Mouse (Mus musculus) heart, postnatal 0 days (tissue): ENCODE measurements around the gene Rnase10. TPM values are rescaled to one million over a fixed set of nuclear protein-coding genes. Genes with fewer than 3 reads are reported as not detected.
A peak's percentile ranks its signal among the peaks of the same experiment; 100 is the strongest.
"Not testable (repeated sequence)": the region's sequence is repeated elsewhere in the genome, so short reads cannot be mapped to it uniquely, and the experiment has no call there.

Experiments
- ATAC-seq: fragments of 200-750 bp; cut with Nextera tagmentation; 2 replicates; pipeline ENCODE4 v1.8.0; 2017; ENCODE audit warnings: low read depth, moderate number of reproducible peaks, moderate library complexity; ENCODE audit not compliant: insufficient read depth
- DNase-seq: peaks from one replicate; pipeline ENCODE4 v3.0.0-alpha.2; 2016; ENCODE audit warnings: low spot score
- H3K27ac ChIP-seq: fragments of 300-500 bp; sonication (generic); 2 replicates; pipeline ENCODE4 v1.5.1; 2014; ENCODE audit warnings: low read depth, mild to moderate bottlenecking
- H3K27me3 ChIP-seq: fragments of 300-500 bp; sonication (generic); 2 replicates; pipeline ENCODE4 v1.6.1; 2014; ENCODE audit warnings: low read length, mixed read lengths; ENCODE audit not compliant: control insufficient read depth, insufficient read depth
- H3K36me3 ChIP-seq: fragments of 300-500 bp; sonication (generic); replicated peaks from 2 replicates; pipeline ENCODE4 v1.6.1; 2014; ENCODE audit warnings: low read length, mixed read lengths; ENCODE audit not compliant: control insufficient read depth, insufficient read depth
- H3K4me1 ChIP-seq: fragments of 300-500 bp; sonication (generic); 2 replicates; pipeline ENCODE4 v1.6.1; 2014; ENCODE audit warnings: antibody characterized with exemption; ENCODE audit not compliant: control insufficient read depth, insufficient read depth
- H3K4me2 ChIP-seq: fragments of 300-500 bp; sonication (generic); 2 replicates; pipeline ENCODE4 v1.6.1; 2014; ENCODE audit warnings: low read depth, mild to moderate bottlenecking, low read length, moderate library complexity
- H3K4me3 ChIP-seq: fragments of 300-500 bp; sonication (generic); 2 replicates; pipeline ENCODE4 v1.5.1; 2014; ENCODE audit warnings: low read depth, low read length
- H3K9ac ChIP-seq: fragments of 300-500 bp; sonication (generic); replicated peaks from 2 replicates; pipeline ENCODE4 v1.6.1; 2014; ENCODE audit warnings: low read depth, low read length, mixed read lengths
- H3K9me3 ChIP-seq: fragments of 300-500 bp; sonication (generic); replicated peaks from 2 replicates; pipeline ENCODE4 v1.6.1; 2016; ENCODE audit warnings: low read length; ENCODE audit not compliant: control insufficient read depth
- CTCF ChIP-seq: IDR thresholded peaks from 2 replicates; pipeline ENCODE4 v1.5.1; 2016; ENCODE audit warnings: antibody characterized with exemption, control low read depth, low read depth
- EP300 ChIP-seq: IDR thresholded peaks from 2 replicates; pipeline ENCODE4 v1.6.1; 2016; ENCODE audit warnings: antibody characterized with exemption, low read depth
- WGBS: fragments of 180-500 bp; shearing (Covaris S2); extraction: QIAGEN DNeasy Blood & Tissue Kit; methylation state at CpG from one replicate; pipeline ENCODE4 v1.1.7; 2014; 5-methylcytosine and 5-hydroxymethylcytosine counted together
- polyA plus RNA-seq: library from polyadenylated mRNA; unstranded; fragments of >200 nt; fragmentation: Nextera tagmentation; extraction: Ambion mirVana; gene quantifications from 2 replicates; pipeline ENCODE4 v1.2.1, GENCODE M21; 2015
- total RNA-seq: library from RNA; depleted of rRNA; stranded (reverse); fragments of >200 nt; gene quantifications from 2 replicates; pipeline ENCODE4 v1.2.3, GENCODE M21; 2014; ENCODE audit warnings: low replicate concordance

The Rnase10 gene
- total and polyA plus RNA-seq, 2 experiments from 2014 or later: 0.38 TPM; not detected in 1

DNA sequence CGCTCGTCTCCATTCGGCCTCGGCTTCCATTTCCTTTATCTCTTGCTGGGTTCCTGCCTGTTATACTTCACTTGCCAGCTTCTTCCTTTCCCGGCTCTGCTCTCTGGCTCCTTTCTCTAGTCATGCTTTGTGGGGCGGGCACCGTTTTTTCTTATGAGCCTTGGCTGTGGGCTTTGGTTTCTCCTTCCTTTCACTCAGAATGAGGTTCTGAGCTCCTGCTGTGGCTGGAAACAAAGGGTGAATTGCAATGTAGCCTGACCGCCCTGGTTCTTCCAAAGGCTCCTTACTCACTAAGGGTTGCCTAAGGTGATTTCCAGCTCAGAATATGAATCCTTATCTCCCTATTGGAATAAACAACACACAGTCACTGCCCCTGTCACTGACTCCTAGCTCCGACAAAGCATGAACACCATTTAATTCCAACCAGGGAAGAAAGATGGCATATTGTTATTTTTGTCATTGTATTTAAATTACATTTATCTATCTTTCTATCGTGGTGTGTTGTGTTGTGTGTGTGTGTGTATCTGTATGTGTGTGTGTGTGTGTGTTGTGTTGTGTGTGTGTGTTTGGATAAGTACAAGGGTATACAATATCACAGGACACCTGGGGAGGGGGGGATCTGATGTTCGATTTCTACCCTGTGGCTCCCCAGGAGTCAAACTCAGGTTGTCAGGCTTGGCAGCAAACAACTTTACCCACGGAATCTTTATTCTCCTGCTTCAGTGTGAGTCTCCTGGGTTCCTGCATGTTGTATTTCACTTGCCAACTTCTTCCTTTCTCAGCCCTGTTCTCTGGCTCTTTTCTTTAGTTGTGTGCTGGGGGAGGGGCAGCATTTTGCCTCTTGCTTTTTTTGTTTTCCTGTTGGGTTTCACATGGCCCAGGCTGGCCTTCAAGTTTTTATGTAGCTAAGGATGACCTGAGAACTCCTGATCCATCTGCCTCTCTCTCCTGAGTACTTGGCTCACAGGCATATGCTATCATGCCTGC, 37.7 kb upstream of the Rnase10 start:
- H3K36me3 ChIP-seq: no peaks in the 10 kb centered on the region
- no peak for TF ChIP-seq CTCF
- no peak for TF ChIP-seq EP300
- H3K9me3 ChIP-seq: no peaks in the 10 kb centered on the region
- H3K4me1 ChIP-seq: no peaks in the 10 kb centered on the region
- peak overlapping the region; percentile 43; the same call in 1 of the 2 replicates for H3K27ac ChIP-seq
- DNase-seq (no peak), ATAC-seq (no peak)
- H3K4me2 ChIP-seq: peak overlapping the region; percentile 22; the same call in 1 of the 2 replicates
- H3K4me3 ChIP-seq: no peak overlapping the region
- WGBS: 26% methylated on average over 12 of the region's 12 CpGs
- H3K9ac ChIP-seq: no peak overlapping the region
- H3K27me3 ChIP-seq: no peaks in the 10 kb centered on the region

- no peak overlapping the region for H3K4me3 ChIP-seq
- H3K36me3 ChIP-seq: no peaks in the 10 kb centered on the region
- H3K4me2 ChIP-seq: no peak overlapping the region
- H3K27me3 ChIP-seq: no peaks in the 10 kb centered on the region
- no peak for DNase-seq
- H3K27ac ChIP-seq: no peak overlapping the region
- H3K4me1 ChIP-seq: no peaks in the 10 kb centered on the region
- WGBS: 71% methylated on average over 1 of the region's 1 CpGs
- no peaks in the 10 kb centered on the region for H3K9me3 ChIP-seq
- TF ChIP-seq EP300: no peak
- TF ChIP-seq CTCF: no peak
- ATAC-seq: no peak
- no peak overlapping the region for H3K9ac ChIP-seq
These were observed 36.7 kb upstream of the Rnase10 start for GRCm38 (mm10) chr14:50970822-50971221.

DNA sequence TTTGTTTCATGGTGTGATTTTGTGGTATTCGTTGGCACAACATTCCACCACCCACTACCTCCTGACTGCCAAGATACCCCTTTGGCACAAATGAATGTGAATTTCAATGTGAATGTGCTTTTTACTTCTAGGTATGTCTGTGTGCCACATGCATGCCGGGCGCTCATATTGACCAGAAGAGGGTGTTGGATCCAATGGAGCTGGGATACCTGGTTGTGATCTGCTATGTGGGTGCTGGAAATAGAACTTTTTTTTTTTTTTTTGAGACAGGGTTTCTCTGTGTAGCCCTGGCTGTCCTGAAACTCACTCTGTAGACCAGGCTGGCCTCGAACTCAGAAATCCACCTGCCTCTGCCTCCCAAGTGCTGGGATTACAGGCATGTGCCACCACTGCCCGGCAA, 34.5 kb upstream of the Rnase10 start:
- not testable (repeated sequence) for H3K4me3 ChIP-seq, H3K4me2 ChIP-seq, H3K27me3 ChIP-seq, H3K4me1 ChIP-seq, ATAC-seq, H3K36me3 ChIP-seq, H3K9ac ChIP-seq, DNase-seq, H3K9me3 ChIP-seq, H3K27ac ChIP-seq
- 84% methylated on average over 5 of the region's 5 CpGs for WGBS

DNA sequence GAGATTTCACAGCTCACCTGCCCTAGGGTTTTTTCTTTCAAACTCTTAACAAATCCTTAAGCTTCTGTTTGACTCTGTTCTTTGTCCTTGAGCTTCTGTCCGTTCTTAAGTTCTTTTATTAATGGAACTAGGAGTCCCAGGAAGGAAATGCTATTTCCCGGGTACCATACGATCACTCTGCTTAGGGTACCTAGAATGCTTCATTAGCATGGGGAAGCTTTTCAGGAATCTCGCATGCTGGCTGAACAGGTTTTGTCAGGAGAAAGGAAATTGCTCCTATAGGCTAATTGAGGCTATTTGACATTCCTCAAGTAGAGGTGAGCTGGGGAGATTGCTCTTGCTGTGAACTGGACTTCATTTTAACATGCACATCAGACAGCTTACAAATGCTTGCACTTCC, 33.9 kb upstream of the Rnase10 start:
- Histone ChIP-seq H3K4me2 (no peak overlapping the region), H3K36me3 (no peaks in the 10 kb centered on the region), H3K9ac (no peak overlapping the region), H3K4me1 (no peaks in the 10 kb centered on the region), H3K27me3 (no peaks in the 10 kb centered on the region), H3K9me3 (no peaks in the 10 kb centered on the region), H3K27ac (no peak overlapping the region), H3K4me3 (no peak overlapping the region)
- ATAC-seq (no peak), DNase-seq (no peak)
- WGBS: 52% methylated on average over 4 of the region's 4 CpGs
- TF ChIP-seq CTCF (no peak), EP300 (no peak)

- Histone ChIP-seq H3K4me2 (no peak overlapping the region), H3K9ac (no peak overlapping the region), H3K4me1 (no peaks in the 10 kb centered on the region; the same call in 1 of the 2 replicates), H3K27me3 (no peaks in the 10 kb centered on the region), H3K4me3 (no peak overlapping the region), H3K9me3 (no peaks in the 10 kb centered on the region), H3K27ac (no peak overlapping the region), H3K36me3 (no peaks in the 10 kb centered on the region)
- DNase-seq (no peak), ATAC-seq (no peak)
- TF ChIP-seq EP300: no peak
- no peak for TF ChIP-seq CTCF
- WGBS: 59% methylated on average over 5 of the region's 5 CpGs
These were observed 32.5 kb upstream of the Rnase10 start for GRCm38 (mm10) chr14:50975001-50975400.
